9 mouse cellular contexts compared by ENCODE assay signal in genomic region chr4:10912611-10913301, GRCm38 (mm10). TPM values are rescaled to one million over a fixed set of nuclear protein-coding genes. Genes with fewer than 3 reads are reported as not detected.
A peak's percentile ranks its signal among the peaks of the same experiment; 100 is the strongest.
DNase-seq lines count a peak whose midpoint lies in the region; ATAC-seq and TF ChIP-seq lines count a peak whose summit lies in the region.
"Had no signal": no experiment of that assay in that cellular context is flagged by ENCODE, and none has a peak within 500 bp of the region (broad histone marks: within the 10 kb centered on the region; RNA-seq: fewer than 3 reads in every experiment).

No protein-coding gene starts in this region.

- H3K36me3 ChIP-seq in ES-E14 (ENCODE audit: control insufficient read depth, insufficient read depth, low read length, poor library complexity, severe bottlenecking): no peaks in the 10 kb centered on the region
- no peaks in the 10 kb centered on the region for H3K36me3 ChIP-seq in forebrain, embryonic 14.5 days (ENCODE audit: control insufficient read depth, insufficient read depth, low read length)
- no peaks in the 10 kb centered on the region for H3K36me3 ChIP-seq in lung, embryonic 14.5 days (ENCODE audit: insufficient read depth)
- H3K36me3 ChIP-seq in thymus, adult 2 months (ENCODE audit: control insufficient read depth, insufficient read depth, low read length): no peaks in the 10 kb centered on the region
- H3K36me3 ChIP-seq: liver, embryonic 15.5 days had no signal

- WGBS in forebrain, embryonic 14.5 days: 23% methylated on average over 7 of the region's 7 CpGs
- 29% methylated on average over 7 of the region's 7 CpGs for WGBS in lung, embryonic 14.5 days
- WGBS in thymus, adult 2 months: 48% methylated on average over 7 of the region's 7 CpGs

- DNase-seq in ES-E14 (ENCODE audit: low read depth, low spot score): peak; percentile 97
- peak; percentile 94 for DNase-seq in forebrain, embryonic 14.5 days (ENCODE audit: low spot score)
- DNase-seq in heart, postnatal 4 days: peak; percentile 93
- DNase-seq in layer of hippocampus, adult 18-20 months (ENCODE audit: low spot score in 2 of 2): peak; percentile 82 to 96
- DNase-seq in lung, embryonic 14.5 days: peak; percentile 96
- peak; percentile 80 for DNase-seq in ovary, postnatal 10 days (ENCODE audit: low spot score)
- DNase-seq in thymus, adult 2 months: peak; percentile 94

- no peak overlapping the region for H3K27ac ChIP-seq in ES-E14 (ENCODE audit: insufficient read depth, low read depth, low read length, poor library complexity, severe bottlenecking)
- H3K27ac ChIP-seq in forebrain, embryonic 14.5 days (ENCODE audit: low read depth, low read length): no peak overlapping the region
- H3K27ac ChIP-seq in lung, embryonic 14.5 days (ENCODE audit: low read depth): no peak overlapping the region
- no peak overlapping the region for H3K27ac ChIP-seq in thymus, adult 2 months (ENCODE audit: control insufficient read depth, insufficient read depth, low read length)

- H3K27me3 ChIP-seq in forebrain, embryonic 14.5 days (replicated peaks; ENCODE audit: control insufficient read depth, insufficient read depth, low read length): no peaks in the 10 kb centered on the region
- H3K27me3 ChIP-seq in lung, embryonic 14.5 days (ENCODE audit: insufficient read depth, low read length): no peaks in the 10 kb centered on the region
- no peaks in the 10 kb centered on the region for H3K27me3 ChIP-seq in thymus, adult 2 months (ENCODE audit: control insufficient read depth, insufficient read depth, low read length)

- H3K4me2 ChIP-seq in forebrain, embryonic 14.5 days (ENCODE audit: low read length): no peak overlapping the region
- no peak overlapping the region for H3K4me2 ChIP-seq in lung, embryonic 14.5 days
- H3K4me2 ChIP-seq: liver, embryonic 15.5 days had no signal

- H3K4me1 ChIP-seq in ES-E14 (ENCODE audit: control insufficient read depth in 2 of 2, insufficient read depth in 2 of 2, low read length in 2 of 2, poor library complexity in 1 of 2): peaks cover 0 to 11% of the 10 kb centered on the region in 2 experiments; a peak in 1 of 4 replicates
- H3K4me1 ChIP-seq in forebrain, embryonic 14.5 days (ENCODE audit: control insufficient read depth, insufficient read depth, low read length): no peaks in the 10 kb centered on the region
- no peaks in the 10 kb centered on the region for H3K4me1 ChIP-seq in lung, embryonic 14.5 days (ENCODE audit: insufficient read depth)
- H3K4me1 ChIP-seq in thymus, adult 2 months (replicated peaks; ENCODE audit: control insufficient read depth, insufficient read depth, low read length): peaks cover 12% of the 10 kb centered on the region

- peak; percentile 83 for ATAC-seq in cerebellum, adult (ENCODE audit: insufficient number of reproducible peaks, low FRiP score, low TSS enrichment)
- peak; percentile 97 for ATAC-seq in forebrain, embryonic 14.5 days
- peak; percentile 87; the same call in 1 of the 2 replicates for ATAC-seq in lung, embryonic 14.5 days (ENCODE audit: insufficient read depth)

- TF ChIP-seq POLR2A in thymus, adult 2 months (IDR thresholded peaks at IDR 0.05; ENCODE audit: control insufficient read depth, extremely low read depth, insufficient read depth, low read length, poor library complexity): no peak

- no peak overlapping the region for H3K4me3 ChIP-seq in ES-E14 (ENCODE audit: insufficient read depth in 1 of 2, low read depth in 1 of 2, low read length in 2 of 2, poor library complexity in 1 of 2, severe bottlenecking in 1 of 2)
- no peak overlapping the region for H3K4me3 ChIP-seq in forebrain, embryonic 14.5 days (ENCODE audit: low read depth, low read length)
- no peak overlapping the region for H3K4me3 ChIP-seq in lung, embryonic 14.5 days (ENCODE audit: low read depth, low read length)
- H3K4me3 ChIP-seq in thymus, adult 2 months (ENCODE audit: control insufficient read depth, insufficient read depth, low read length): no peak overlapping the region
- H3K4me3 ChIP-seq: liver, embryonic 15.5 days had no signal

- H3K9me3 ChIP-seq in ES-E14 (ENCODE audit: control insufficient read depth, insufficient read depth, low read depth, low read length): no peaks in the 10 kb centered on the region
- no peaks in the 10 kb centered on the region for H3K9me3 ChIP-seq in forebrain, embryonic 14.5 days (replicated peaks; ENCODE audit: control insufficient read depth, low read length)
- no peaks in the 10 kb centered on the region for H3K9me3 ChIP-seq in lung, embryonic 14.5 days (ENCODE audit: low read depth, low read length)
- H3K9me3 ChIP-seq: liver, embryonic 15.5 days had no signal

- 0 out of 2 replicates have a peak overlapping the region, but pooled peaks have one; percentile 5 for H3K9ac ChIP-seq in ES-E14 (ENCODE audit: insufficient read depth, low read depth, low read length, poor library complexity, severe bottlenecking)
- no peak overlapping the region for H3K9ac ChIP-seq in forebrain, embryonic 14.5 days (ENCODE audit: low read length)
- H3K9ac ChIP-seq in lung, embryonic 14.5 days: no peak overlapping the region
- H3K9ac ChIP-seq: liver, embryonic 15.5 days had no signal

- in situ Hi-C loops in ES-E14 (cut with MboI; ENCODE audit: low sequenced_read_pairs in 2 of 2, unreplicated experiment in 2 of 2): loop anchor here (10.0 to 25.0 kb wide), 2 partner anchors 250 to 252 kb away; partner anchors contain the start of gene Trp53inp1 (in 1 of the 2)

- TF ChIP-seq CTCF in lung, embryonic 14.5 days (IDR thresholded peaks at IDR 0.05; ENCODE audit: low read depth): peak; percentile 90
- TF ChIP-seq CTCF in thymus, adult 2 months (IDR thresholded peaks at IDR 0.05; ENCODE audit: borderline replicate concordance, control insufficient read depth, extremely low read depth, insufficient read depth, low read length, poor library complexity): no peak

TF ChIP-seq in ES-E14, 5 proteins besides CTCF, POLR2A, EP300 and RAD21:
- peak; percentile 76 for TF ChIP-seq ZNF384 (IDR thresholded peaks at IDR 0.05; ENCODE audit: low read depth, low read length)
- TF ChIP-seq MAFK (IDR thresholded peaks at IDR 0.05; ENCODE audit: insufficient read depth, low read depth, low read length): no peak
- TF ChIP-seq ZC3H11A (IDR thresholded peaks at IDR 0.05; ENCODE audit: borderline replicate concordance, low read depth, low read length): peak; percentile 99
- TF ChIP-seq HCFC1 (IDR thresholded peaks at IDR 0.05; ENCODE audit: borderline replicate concordance, insufficient read depth, low read length): no peak
- TF ChIP-seq CHD2 (IDR thresholded peaks at IDR 0.05; ENCODE audit: low read depth, low read length): no peak

RNA-seq across cellular contexts. Expression of gene 2610301B20Rik, which starts 38.5 kb away (rescaled TPM):
- total RNA-seq in ES-E14 (2012; rRNA removed): 6.1 TPM in 2 replicates
- polyA plus RNA-seq in forebrain, embryonic 14.5 days (2014; fragmentation: Nextera tagmentation; extraction: Ambion mirVana): 51.9 and 55.7 TPM in 2 replicates
- 1 to 10 TPM; 9.2 to 9.8 TPM for total RNA-seq in heart, postnatal 4 days (2021)
- 10 to 100 TPM; 36.4 to 36.8 TPM for total RNA-seq in layer of hippocampus, adult 18-20 months (2021)
- polyA plus RNA-seq in lung, embryonic 14.5 days (2014; fragmentation: Nextera tagmentation; extraction: Ambion mirVana): 27.9 and 29.3 TPM in 2 replicates
- 4.2 and 5.9 TPM in 2 replicates for polyA plus RNA-seq in thymus, adult 2 months (2012; rRNA removed)
